ENCODE assay signal across 22 mouse cellular contexts in the genomic region with DNA sequence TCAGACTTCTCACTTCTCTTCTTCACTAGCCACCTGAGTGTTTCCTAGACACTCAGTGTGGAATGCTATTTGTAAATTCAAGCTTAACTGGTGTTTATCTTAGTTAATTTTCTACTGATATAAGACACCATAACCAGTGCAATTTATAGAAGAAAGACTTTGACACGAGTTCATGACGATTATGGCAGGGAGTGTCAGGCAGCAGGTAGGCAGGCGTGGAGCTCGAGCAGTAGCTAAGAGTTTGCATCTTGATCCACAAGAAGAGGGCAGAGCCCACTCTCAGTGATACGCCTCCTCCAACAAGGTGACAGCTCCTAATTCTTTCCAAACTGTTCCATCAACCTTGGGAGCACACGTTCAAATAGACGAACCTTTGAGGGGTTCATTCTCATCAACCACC. TPM values are rescaled to one million over a fixed set of nuclear protein-coding genes. Genes with fewer than 3 reads are reported as not detected.
DNase-seq lines count a peak whose midpoint lies in the region; ATAC-seq and TF ChIP-seq lines count a peak whose summit lies in the region.
"Had no signal": no experiment of that assay in that cellular context is flagged by ENCODE, and none has a peak within 500 bp of the region (broad histone marks: within the 10 kb centered on the region; RNA-seq: fewer than 3 reads in every experiment).

No protein-coding gene starts in this region.

- no peak for DNase-seq in heart, embryonic 10.5 days (ENCODE audit: low spot score)
- no peak for DNase-seq in heart, postnatal 10 days
- DNase-seq in heart, postnatal 25 days (ENCODE audit: low spot score) = no peak
- DNase-seq in cerebellum, postnatal 10 days = no peak
- DNase-seq: adrenal gland, adult 8-10 months; adrenal gland, postnatal 36 days; cerebellum, adult 18-20 months; cerebellum, adult 9-10 months; cerebellum, postnatal 25 days; forebrain, postnatal 0 days; gastrocnemius, adult 2 months; gastrocnemius, postnatal 25 days; heart, adult 2 months had no signal

- no peaks in the 10 kb centered on the region for H3K27me3 ChIP-seq in heart, embryonic 10.5 days (ENCODE audit: insufficient read depth, poor library complexity, severe bottlenecking)
- no peaks in the 10 kb centered on the region for H3K27me3 ChIP-seq in heart, embryonic 13.5 days (replicated peaks)
- H3K27me3 ChIP-seq in intestine, embryonic 15.5 days (replicated peaks) = no peaks in the 10 kb centered on the region
- no peaks in the 10 kb centered on the region for H3K27me3 ChIP-seq in small intestine, adult 2 months (ENCODE audit: control insufficient read depth, insufficient read depth, low read length)
- H3K27me3 ChIP-seq: embryonic facial prominence, embryonic 12.5 days; embryonic facial prominence, embryonic 15.5 days; hindbrain, embryonic 12.5 days; hindbrain, embryonic 15.5 days had no signal

- H3K4me2 ChIP-seq in heart, embryonic 13.5 days = no peak overlapping the region
- H3K4me2 ChIP-seq in intestine, embryonic 15.5 days (replicated peaks) = peak overlapping the region; percentile 28; the same call in 1 of the 2 replicates
- H3K4me2 ChIP-seq: embryonic facial prominence, embryonic 12.5 days; embryonic facial prominence, embryonic 15.5 days; hindbrain, embryonic 12.5 days; hindbrain, embryonic 15.5 days had no signal

- ATAC-seq in heart, embryonic 13.5 days (ENCODE audit: extremely low read depth, insufficient number of reproducible peaks, low FRiP score, low TSS enrichment) = no peak
- peak; percentile 72 for ATAC-seq in intestine, embryonic 15.5 days
- ATAC-seq: activated CD4-positive, CD25-positive, alpha-beta regulatory T cell, adult 4 months; forebrain, embryonic 14.5 days; forebrain, postnatal 0 days had no signal

- peaks cover 29% of the 10 kb centered on the region for H3K4me1 ChIP-seq in heart, embryonic 10.5 days
- peaks cover 27% of the 10 kb centered on the region for H3K4me1 ChIP-seq in heart, embryonic 13.5 days
- H3K4me1 ChIP-seq in intestine, embryonic 15.5 days (replicated peaks) = peaks cover 3% of the 10 kb centered on the region; the same call in 1 of the 2 replicates
- peaks cover 17% of the 10 kb centered on the region; the same call in 1 of the 2 replicates for H3K4me1 ChIP-seq in small intestine, adult 2 months (ENCODE audit: control insufficient read depth, insufficient read depth, insufficient read length, low read length)
- H3K4me1 ChIP-seq: embryonic facial prominence, embryonic 12.5 days; embryonic facial prominence, embryonic 15.5 days; hindbrain, embryonic 12.5 days; hindbrain, embryonic 15.5 days had no signal

- no peak for TF ChIP-seq POLR2A in small intestine, adult 2 months (IDR thresholded peaks at IDR 0.05; ENCODE audit: low read depth, low read length)

- WGBS in heart, embryonic 10.5 days = 80% methylated on average over 7 of the region's 7 CpGs
- whole genome bisulfite sequencing in heart, embryonic 13.5 days = 75% methylated on average over 7 of the region's 7 CpGs
- WGBS in intestine, embryonic 15.5 days = 60% methylated on average over 7 of the region's 7 CpGs
- WGBS in small intestine, adult 2 months = 31% methylated on average over 7 of the region's 7 CpGs

- H3K9me3 ChIP-seq in heart, embryonic 10.5 days = no peaks in the 10 kb centered on the region
- H3K9me3 ChIP-seq in heart, embryonic 13.5 days = no peaks in the 10 kb centered on the region
- no peaks in the 10 kb centered on the region for H3K9me3 ChIP-seq in intestine, embryonic 15.5 days
- H3K9me3 ChIP-seq: embryonic facial prominence, embryonic 12.5 days; embryonic facial prominence, embryonic 15.5 days; hindbrain, embryonic 12.5 days; hindbrain, embryonic 15.5 days had no signal

- no peak overlapping the region for H3K9ac ChIP-seq in heart, embryonic 13.5 days
- no peak overlapping the region for H3K9ac ChIP-seq in intestine, embryonic 15.5 days
- H3K9ac ChIP-seq: embryonic facial prominence, embryonic 12.5 days; embryonic facial prominence, embryonic 15.5 days; forebrain, postnatal 0 days; hindbrain, embryonic 12.5 days; hindbrain, embryonic 15.5 days had no signal

- no peak for TF ChIP-seq CTCF in small intestine, adult 2 months (IDR thresholded peaks at IDR 0.05; ENCODE audit: extremely low read depth, insufficient read length, insufficient replicate concordance, low read depth, low read length)

- no peak overlapping the region for H3K4me3 ChIP-seq in heart, embryonic 10.5 days
- no peak overlapping the region for H3K4me3 ChIP-seq in heart, embryonic 13.5 days
- H3K4me3 ChIP-seq in intestine, embryonic 15.5 days (replicated peaks) = no peak overlapping the region
- no peak overlapping the region for H3K4me3 ChIP-seq in small intestine, adult 2 months (ENCODE audit: low read depth, low read length)
- H3K4me3 ChIP-seq: embryonic facial prominence, embryonic 12.5 days; embryonic facial prominence, embryonic 15.5 days; gastrocnemius, adult 2 months; heart, adult 2 months; hindbrain, embryonic 12.5 days; hindbrain, embryonic 15.5 days had no signal

- H3K27ac ChIP-seq in heart, embryonic 10.5 days = peak overlapping the region; percentile 75; the same call in 1 of the 2 replicates
- 0 out of 2 replicates have a peak overlapping the region, but pooled peaks have one; percentile 12 for H3K27ac ChIP-seq in heart, embryonic 13.5 days (replicated peaks)
- H3K27ac ChIP-seq in intestine, embryonic 15.5 days = peak overlapping the region; percentile 75
- peak overlapping the region; percentile 97 for H3K27ac ChIP-seq in small intestine, adult 2 months (ENCODE audit: insufficient read depth, low read depth, low read length)
- H3K27ac ChIP-seq: embryonic facial prominence, embryonic 12.5 days; embryonic facial prominence, embryonic 15.5 days; gastrocnemius, adult 2 months; heart, adult 2 months; hindbrain, embryonic 12.5 days; hindbrain, embryonic 15.5 days had no signal

- no peaks in the 10 kb centered on the region for H3K36me3 ChIP-seq in heart, embryonic 10.5 days
- peaks cover 16% of the 10 kb centered on the region for H3K36me3 ChIP-seq in heart, embryonic 13.5 days
- H3K36me3 ChIP-seq in intestine, embryonic 15.5 days = 0 out of 2 replicates have a peak, but pooled peaks cover 3% of the 10 kb centered on the region
- peaks cover 29% of the 10 kb centered on the region for H3K36me3 ChIP-seq in small intestine, adult 2 months (ENCODE audit: control insufficient read depth, insufficient read depth, low read length)
- H3K36me3 ChIP-seq: hindbrain, embryonic 12.5 days; hindbrain, embryonic 15.5 days had no signal

- intact Hi-C loops in heart, postnatal 10 days (cut with DNase I) = no loop called here
- intact Hi-C loops in heart, postnatal 25 days (cut with DNase I) = no loop called here

RNA-seq across cellular contexts. Expression of a gene that starts 27.9 kb away (rescaled TPM):
- 3.5 and 5.0 TPM in 2 replicates for polyA plus RNA-seq in heart, embryonic 10.5 days (2016; fragmentation: Nextera tagmentation; extraction: Ambion mirVana)
- total RNA-seq in heart, postnatal 10 days (2021) = 1 to 10 TPM; 5.2 to 6.7 TPM
- polyA plus RNA-seq in heart, embryonic 13.5 days (2015; fragmentation: Nextera tagmentation; extraction: Ambion mirVana) = 3.9 and 4.0 TPM in 2 replicates
- total RNA-seq in heart, postnatal 25 days (2021) = 1 to 10 TPM; 4.0 to 5.0 TPM
- 9.4 and 10.1 TPM in 2 replicates for polyA plus RNA-seq in intestine, embryonic 15.5 days (2015; fragmentation: Nextera tagmentation; extraction: Ambion mirVana)
- polyA plus RNA-seq in small intestine, adult 2 months (2012; rRNA removed) = 5.6 and 11.0 TPM in 2 replicates
- polyA plus RNA-seq: activated CD4-positive, CD25-positive, alpha-beta regulatory T cell, adult 4 months had no signal

RNA-seq across cellular contexts. Expression of a gene that starts 39.4 kb away (rescaled TPM):
- 66.6 and 68.7 TPM in 2 replicates for polyA plus RNA-seq in heart, embryonic 10.5 days (2016; fragmentation: Nextera tagmentation; extraction: Ambion mirVana)
- 10 to 100 TPM; 62.8 to 63.9 TPM for total RNA-seq in heart, postnatal 10 days (2021)
- polyA plus RNA-seq in heart, embryonic 13.5 days (2015; fragmentation: Nextera tagmentation; extraction: Ambion mirVana) = 38.8 and 42.9 TPM in 2 replicates
- 10 to 100 TPM; 40.2 to 43.2 TPM for total RNA-seq in heart, postnatal 25 days (2021)
- polyA plus RNA-seq in intestine, embryonic 15.5 days (2015; fragmentation: Nextera tagmentation; extraction: Ambion mirVana) = 53.3 and 53.5 TPM in 2 replicates
- 7.8 and 19.1 TPM in 2 replicates for polyA plus RNA-seq in small intestine, adult 2 months (2012; rRNA removed)

Comparison
In these comparisons a context has a peak if more than half of its experiments do, and no peak if none do; other contexts are left out.
1. H3K27ac ChIP-seq: peak in every context shown above with its lines; median percentile 97 in small intestine, adult 2 months; 75 in heart, embryonic 10.5 days; 75 in intestine, embryonic 15.5 days; 12 in heart, embryonic 13.5 days.